Mouse (Mus musculus): ENCODE data around the gene Tnfaip6. TPM values are rescaled to one million over a fixed set of nuclear protein-coding genes. Genes with fewer than 3 reads are reported as not detected.

The Tnfaip6 gene
- polyA plus RNA-seq, 1 experiment: 0.36 TPM

DNA sequence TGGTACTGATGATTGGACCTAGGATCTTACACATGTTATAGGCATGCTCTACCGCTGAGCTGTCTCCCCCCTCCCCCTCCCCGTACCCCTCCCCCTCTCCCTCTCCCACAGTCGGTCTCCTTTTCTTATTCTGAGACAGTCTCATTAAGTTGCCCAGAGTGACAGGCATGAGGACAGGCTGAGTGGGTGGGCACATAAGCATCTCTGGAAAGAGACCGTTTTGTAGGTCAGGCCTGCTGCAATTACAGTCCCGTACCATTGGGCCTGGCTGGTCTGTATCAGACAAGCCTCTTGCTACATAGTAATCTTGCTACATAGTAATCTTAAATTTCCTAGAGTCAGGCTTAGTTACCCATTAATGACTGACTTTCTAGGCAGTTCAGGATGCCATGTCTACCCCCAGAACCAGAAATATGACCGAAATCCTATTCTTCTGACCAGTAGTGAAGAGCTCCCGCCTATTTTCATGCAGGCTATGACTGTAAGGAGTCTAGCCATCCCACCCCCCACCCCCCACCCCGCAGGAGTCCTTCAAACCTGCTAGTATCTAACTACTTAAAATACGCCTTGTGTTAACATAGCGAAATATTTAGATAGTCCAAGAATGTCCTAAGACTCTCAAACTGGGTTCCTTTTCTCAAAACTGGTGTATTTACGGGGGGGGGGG lies 747 bp upstream of the Tnfaip6 start:
- no peaks in the 10 kb centered on the region for H3K4me1 ChIP-seq (replicated peaks; ENCODE audit: control insufficient read depth, insufficient read depth, low read length)
- no peak overlapping the region for H3K27ac ChIP-seq (ENCODE audit: control insufficient read depth, insufficient read depth, low read length)
- no peaks in the 10 kb centered on the region; the same call in none of the 2 replicates for H3K27me3 ChIP-seq (ENCODE audit: control insufficient read depth, insufficient read depth, low read length)
- no peak for TF ChIP-seq CTCF (IDR thresholded peaks at IDR 0.05; ENCODE audit: borderline replicate concordance, control insufficient read depth, extremely low read depth, insufficient read depth, low read length, poor library complexity)
- no peak for TF ChIP-seq POLR2A (IDR thresholded peaks at IDR 0.05; ENCODE audit: control insufficient read depth, extremely low read depth, insufficient read depth, low read length, poor library complexity)
- H3K36me3 ChIP-seq (ENCODE audit: control insufficient read depth, insufficient read depth, low read length): no peaks in the 10 kb centered on the region
- no peak for DNase-seq
- 87% methylated on average over 9 of the region's 11 CpGs for WGBS
- no peak overlapping the region for H3K4me3 ChIP-seq (ENCODE audit: control insufficient read depth, insufficient read depth, low read length)

- H3K4me1 ChIP-seq (replicated peaks; ENCODE audit: control insufficient read depth, insufficient read depth, low read length): no peaks in the 10 kb centered on the region
- no peak overlapping the region for H3K4me3 ChIP-seq (ENCODE audit: control insufficient read depth, insufficient read depth, low read length)
- TF ChIP-seq POLR2A (IDR thresholded peaks at IDR 0.05; ENCODE audit: control insufficient read depth, extremely low read depth, insufficient read depth, low read length, poor library complexity): no peak
- TF ChIP-seq CTCF (IDR thresholded peaks at IDR 0.05; ENCODE audit: borderline replicate concordance, control insufficient read depth, extremely low read depth, insufficient read depth, low read length, poor library complexity): no peak
- no peaks in the 10 kb centered on the region; the same call in none of the 2 replicates for H3K27me3 ChIP-seq (ENCODE audit: control insufficient read depth, insufficient read depth, low read length)
- DNase-seq: no peak
- H3K36me3 ChIP-seq (ENCODE audit: control insufficient read depth, insufficient read depth, low read length): no peaks in the 10 kb centered on the region
- H3K27ac ChIP-seq (ENCODE audit: control insufficient read depth, insufficient read depth, low read length): no peak overlapping the region
- WGBS: 63% methylated on average over 5 of the region's 5 CpGs
Observed at GRCm38 (mm10) chr2:52038558-52038957, 749 bp downstream of the Tnfaip6 start.

DNA sequence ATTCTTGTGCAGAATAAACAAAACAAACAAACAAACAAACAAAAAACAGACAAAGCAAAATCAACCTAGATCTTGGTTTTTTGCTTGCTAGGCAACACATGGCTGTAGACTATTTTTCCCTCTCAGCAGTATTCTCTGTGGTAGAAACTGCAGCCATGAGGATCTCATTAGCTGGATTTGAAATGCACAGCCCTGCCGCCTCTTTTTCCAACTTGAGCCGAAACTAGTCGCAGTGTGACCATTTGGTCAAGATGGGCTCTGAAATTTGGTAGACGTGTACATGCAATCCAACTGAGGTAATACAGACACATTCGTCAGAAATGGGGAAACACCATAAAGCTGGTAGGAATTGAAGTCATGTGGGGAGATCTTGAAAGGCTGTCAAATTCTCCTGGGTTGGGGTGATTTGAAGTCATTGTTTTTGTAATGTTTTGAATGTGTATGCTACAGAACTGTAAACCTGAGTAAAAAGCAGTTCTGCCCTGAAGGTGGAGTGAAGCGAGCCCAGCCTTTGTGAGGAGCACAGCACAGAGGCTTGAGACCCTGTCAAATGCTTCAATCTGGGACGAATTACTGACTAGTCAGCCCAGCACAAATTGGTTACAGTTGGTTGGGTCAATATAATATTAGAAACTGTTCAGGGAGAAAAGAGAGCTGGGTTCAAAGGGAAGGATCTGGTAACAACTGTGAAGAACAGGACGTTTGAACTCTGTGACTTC lies 1.4 kb downstream of the Tnfaip6 start:
- Histone ChIP-seq H3K36me3 (ENCODE audit: control insufficient read depth, insufficient read depth, low read length) (no peaks in the 10 kb centered on the region), H3K27me3 (ENCODE audit: control insufficient read depth, insufficient read depth, low read length) (no peaks in the 10 kb centered on the region; the same call in none of the 2 replicates), H3K4me3 (ENCODE audit: control insufficient read depth, insufficient read depth, low read length) (no peak overlapping the region), H3K4me1 (replicated peaks; ENCODE audit: control insufficient read depth, insufficient read depth, low read length) (no peaks in the 10 kb centered on the region), H3K27ac (ENCODE audit: control insufficient read depth, insufficient read depth, low read length) (no peak overlapping the region)
- 83% methylated on average over 8 of the region's 8 CpGs for WGBS
- TF ChIP-seq CTCF (IDR thresholded peaks at IDR 0.05; ENCODE audit: borderline replicate concordance, control insufficient read depth, extremely low read depth, insufficient read depth, low read length, poor library complexity): no peak
- TF ChIP-seq POLR2A (IDR thresholded peaks at IDR 0.05; ENCODE audit: control insufficient read depth, extremely low read depth, insufficient read depth, low read length, poor library complexity): no peak
- no peak for DNase-seq

DNA sequence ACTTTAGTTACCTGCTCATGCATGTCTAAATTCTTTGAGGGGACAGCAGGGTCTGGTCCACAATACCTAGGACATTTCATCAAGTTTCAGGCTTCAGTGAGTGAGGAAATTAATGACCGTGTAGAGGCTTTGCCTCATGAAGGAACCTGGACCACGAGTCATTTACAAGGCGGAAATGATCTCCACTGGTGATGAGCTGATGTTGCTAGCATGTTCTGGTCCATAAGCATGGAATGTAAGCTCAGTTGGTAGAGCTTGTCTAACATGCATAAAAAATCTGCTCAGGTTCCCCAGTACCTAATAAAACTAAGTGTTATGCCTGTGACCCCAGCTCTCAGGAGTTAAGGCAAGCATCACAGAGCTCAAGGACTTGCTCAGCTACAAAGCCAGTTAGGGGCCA lies 4.3 kb downstream of the Tnfaip6 start:
- 86% methylated on average over 3 of the region's 3 CpGs for WGBS
- no peaks in the 10 kb centered on the region for H3K36me3 ChIP-seq (ENCODE audit: control insufficient read depth, insufficient read depth, low read length)
- DNase-seq: no peak
- H3K27me3 ChIP-seq (ENCODE audit: control insufficient read depth, insufficient read depth, low read length): no peaks in the 10 kb centered on the region; the same call in none of the 2 replicates
- H3K27ac ChIP-seq (ENCODE audit: control insufficient read depth, insufficient read depth, low read length): no peak overlapping the region
- H3K4me3 ChIP-seq (ENCODE audit: control insufficient read depth, insufficient read depth, low read length): no peak overlapping the region
- TF ChIP-seq CTCF (IDR thresholded peaks at IDR 0.05; ENCODE audit: borderline replicate concordance, control insufficient read depth, extremely low read depth, insufficient read depth, low read length, poor library complexity): no peak
- TF ChIP-seq POLR2A (IDR thresholded peaks at IDR 0.05; ENCODE audit: control insufficient read depth, extremely low read depth, insufficient read depth, low read length, poor library complexity): no peak
- H3K4me1 ChIP-seq (replicated peaks; ENCODE audit: control insufficient read depth, insufficient read depth, low read length): no peaks in the 10 kb centered on the region

- Histone ChIP-seq H3K27ac (ENCODE audit: control insufficient read depth, insufficient read depth, low read length) (no peak overlapping the region), H3K27me3 (ENCODE audit: control insufficient read depth, insufficient read depth, low read length) (no peaks in the 10 kb centered on the region; the same call in none of the 2 replicates), H3K4me3 (ENCODE audit: control insufficient read depth, insufficient read depth, low read length) (no peak overlapping the region), H3K36me3 (ENCODE audit: control insufficient read depth, insufficient read depth, low read length) (no peaks in the 10 kb centered on the region), H3K4me1 (replicated peaks; ENCODE audit: control insufficient read depth, insufficient read depth, low read length) (no peaks in the 10 kb centered on the region)
- no peak for DNase-seq
- no peak for TF ChIP-seq POLR2A (IDR thresholded peaks at IDR 0.05; ENCODE audit: control insufficient read depth, extremely low read depth, insufficient read depth, low read length, poor library complexity)
- WGBS: 91% methylated on average over 5 of the region's 5 CpGs
Observed at GRCm38 (mm10) chr2:52042714-52043113, 4.9 kb downstream of the Tnfaip6 start.

DNA sequence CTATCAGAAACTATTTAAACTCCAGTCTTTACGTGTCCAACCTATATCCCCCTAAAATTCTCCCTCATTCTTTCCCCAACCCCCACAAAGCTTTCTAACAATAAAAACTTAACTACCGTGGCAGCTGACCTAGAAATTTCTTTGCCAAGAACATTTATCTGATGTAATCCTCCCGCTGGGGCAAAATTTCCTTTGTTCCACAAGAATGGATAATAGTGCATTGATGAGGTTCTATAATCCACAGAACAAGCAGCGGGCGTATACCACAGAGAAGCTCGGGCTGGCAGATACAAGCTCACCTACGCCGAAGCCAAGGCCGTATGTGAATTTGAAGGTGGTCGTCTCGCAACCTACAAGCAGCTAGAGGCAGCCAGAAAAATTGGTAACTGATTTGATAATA lies 5.7 kb downstream of the Tnfaip6 start:
- Histone ChIP-seq H3K27ac (ENCODE audit: control insufficient read depth, insufficient read depth, low read length) (no peak overlapping the region), H3K36me3 (ENCODE audit: control insufficient read depth, insufficient read depth, low read length) (no peaks in the 10 kb centered on the region), H3K4me1 (replicated peaks; ENCODE audit: control insufficient read depth, insufficient read depth, low read length) (no peaks in the 10 kb centered on the region), H3K4me3 (ENCODE audit: control insufficient read depth, insufficient read depth, low read length) (no peak overlapping the region), H3K27me3 (ENCODE audit: control insufficient read depth, insufficient read depth, low read length) (no peaks in the 10 kb centered on the region; the same call in 1 of the 2 replicates)
- TF ChIP-seq CTCF (IDR thresholded peaks at IDR 0.05; ENCODE audit: borderline replicate concordance, control insufficient read depth, extremely low read depth, insufficient read depth, low read length, poor library complexity): no peak
- TF ChIP-seq POLR2A (IDR thresholded peaks at IDR 0.05; ENCODE audit: control insufficient read depth, extremely low read depth, insufficient read depth, low read length, poor library complexity): no peak
- no peak for DNase-seq
- 95% methylated on average over 11 of the region's 11 CpGs for WGBS
